Mouse (Mus musculus) cerebellum, postnatal 14 days (tissue): ENCODE data around the gene Olfr807.

ENCODE experiments used
- DNase-seq, 2 experiments: peaks; one replicate each; pipeline ENCODE4 v3.0.0; 2021; ENCODE audit warnings: mixed read lengths in 2 of 2

Olfr807 gene

GRCm38 (mm10) chr10:129757693-129758092, at the start of gene Olfr807:
Olfr807 (minus strand) TSS chr10:129757793.
- no peak for DNase-seq

- no peak for DNase-seq
These were observed 46.7 kb upstream of the Olfr807 start, which contains the start of gene Olfr811 for GRCm38 (mm10) chr10:129804296-129804695. Olfr811 (minus strand) TSS chr10:129804396.

- no peak for DNase-seq
These were observed 37.2 kb upstream of the Olfr807 start, which contains the start of gene Olfr810 for GRCm38 (mm10) chr10:129794817-129795216. Olfr810 (minus strand) TSS chr10:129794917.

GRCm38 (mm10) chr10:129778123-129778522, 20.5 kb upstream of the Olfr807 start:
- no peak for DNase-seq

GRCm38 (mm10) chr10:129774338-129774737, 16.7 kb upstream of the Olfr807 start, which contains the start of gene Olfr809:
Olfr809 (plus strand) TSS chr10:129774638.
- DNase-seq, result no peak

GRCm38 (mm10) chr10:129765182-129765581, 7.6 kb upstream of the Olfr807 start, which contains the start of gene Olfr808:
Olfr808 (plus strand) TSS chr10:129765482.
- DNase-seq, result no peak

- DNase-seq, result no peak
These were observed 15.8 kb downstream of the Olfr807 start, which contains the start of gene Olfr806 for GRCm38 (mm10) chr10:129741821-129742220. Olfr806 (minus strand) TSS chr10:129741921.

- no peak for DNase-seq
These were observed 28.3 kb downstream of the Olfr807 start, which contains the start of gene Olfr805 for GRCm38 (mm10) chr10:129729275-129729674. Olfr805 (minus strand) TSS chr10:129729375.
